Mouse (Mus musculus): Measurements from ENCODE around the gene Wdr53. TPM values are rescaled to one million over a fixed set of nuclear protein-coding genes. Genes with fewer than 3 reads are reported as not detected.

Gene Wdr53
- polyA plus RNA-seq, 1 experiment from 2014 or later: 15.8 TPM

MicroRNA genes within 50 kb of the gene (microRNA counts, 519-probe panel; counts per million panel counts)
- microRNA mmu-miR-1946a: 2,135 counts per million, percentile 38 among the panel's probes with 10 or more counts

Small RNAs within 50 kb of the gene (microRNA-seq; reads per million reads assigned to microRNA genes)
- not detected for gene Mir1946a

Other genes with a start within 250 kb of the Wdr53 start
- 13.1 and 16.2 TPM in 2 replicates for gene Senp5, start 243.9 kb upstream of the Wdr53 start, polyA plus RNA-seq (2015; fragmentation: Nextera tagmentation; extraction: Ambion mirVana)
- 24.9 and 29.9 TPM in 2 replicates for gene Pak2, start 167.9 kb upstream of the Wdr53 start, polyA plus RNA-seq (2015; fragmentation: Nextera tagmentation; extraction: Ambion mirVana)
- gene Pigx, start 147.5 kb upstream of the Wdr53 start, polyA plus RNA-seq (2015; fragmentation: Nextera tagmentation; extraction: Ambion mirVana): 94.0 and 94.8 TPM in 2 replicates
- 48.0 and 51.0 TPM in 2 replicates for gene Cep19, start 147.4 kb upstream of the Wdr53 start, polyA plus RNA-seq (2015; fragmentation: Nextera tagmentation; extraction: Ambion mirVana)
- gene Nrros, start 81.6 kb upstream of the Wdr53 start, polyA plus RNA-seq (2015; fragmentation: Nextera tagmentation; extraction: Ambion mirVana): 7.7 and 9.7 TPM in 2 replicates
- gene Bex6, start 67.4 kb upstream of the Wdr53 start, polyA plus RNA-seq (2015; fragmentation: Nextera tagmentation; extraction: Ambion mirVana): not detected in 2 replicates
- gene Fbxo45, start 69 bp upstream of the Wdr53 start, polyA plus RNA-seq (2015; fragmentation: Nextera tagmentation; extraction: Ambion mirVana): 5.6 and 6.0 TPM in 2 replicates
- not detected in 2 replicates for gene Smco1, start 24.2 kb downstream of the Wdr53 start, polyA plus RNA-seq (2015; fragmentation: Nextera tagmentation; extraction: Ambion mirVana)
- 23.4 and 23.8 TPM in 2 replicates for gene Rnf168, start 30.2 kb downstream of the Wdr53 start, polyA plus RNA-seq (2015; fragmentation: Nextera tagmentation; extraction: Ambion mirVana)
- gene Ubxn7, start 85.0 kb downstream of the Wdr53 start, polyA plus RNA-seq (2015; fragmentation: Nextera tagmentation; extraction: Ambion mirVana): 17.9 and 18.3 TPM in 2 replicates
- not detected in 2 replicates for gene Tm4sf19, start 153.3 kb downstream of the Wdr53 start, polyA plus RNA-seq (2015; fragmentation: Nextera tagmentation; extraction: Ambion mirVana)
- gene Tctex1d2, start 172.5 kb downstream of the Wdr53 start, polyA plus RNA-seq (2015; fragmentation: Nextera tagmentation; extraction: Ambion mirVana): 37.9 and 41.9 TPM in 2 replicates
- 46.9 and 50.5 TPM in 2 replicates for gene Pcyt1a, start 183.7 kb downstream of the Wdr53 start, polyA plus RNA-seq (2015; fragmentation: Nextera tagmentation; extraction: Ambion mirVana)
- gene Slc51a, start 240.7 kb downstream of the Wdr53 start, polyA plus RNA-seq (2015; fragmentation: Nextera tagmentation; extraction: Ambion mirVana): 0.19 TPM in 1 of 2 replicates, not detected in the other
- gene Zdhhc19, start 249.0 kb downstream of the Wdr53 start, polyA plus RNA-seq (2015; fragmentation: Nextera tagmentation; extraction: Ambion mirVana): not detected in 2 replicates

All from hindbrain, embryonic 16.5 days (tissue).